Mouse (Mus musculus) urinary bladder, postnatal 0 days (tissue): ENCODE results near the gene Sfr1. TPM values are rescaled to one million over a fixed set of nuclear protein-coding genes. Genes with fewer than 3 reads are reported as not detected.

Experiments
- microRNA-seq: library from miRNA; unstranded; fragments of <30 nt; microRNA quantifications from one replicate; pipeline ENCODE4, GENCODE M21; 2016
- polyA plus RNA-seq: library from polyadenylated mRNA; unstranded; fragments of >200 nt; fragmentation: Nextera tagmentation; extraction: Ambion mirVana; gene quantifications from 2 replicates; pipeline ENCODE4 v1.2.1, GENCODE M21; 2015

The Sfr1 gene
- polyA plus RNA-seq = 208 and 242 TPM in 2 replicates

GRCm38 (mm10) chr19:47731071-47731881 is at the start of gene Sfr1:
Gene Sfr1 (plus strand): TSS chr19:47731682.

GRCm38 (mm10) chr19:47691994-47692393 is 39.5 kb upstream of the Sfr1 start, which contains the start of gene Col17a1:
Gene Col17a1 (minus strand): TSS chr19:47692094.

Small RNA genes within 50 kb of the gene (microRNA-seq; reads per million reads assigned to microRNA genes)
- not detected for gene Mir8090

Other genes with a start within 250 kb of the Sfr1 start
- 21.5 and 25.1 TPM in 2 replicates for gene Stn1, start 194.2 kb upstream of the Sfr1 start, polyA plus RNA-seq
- gene Slk, start 152.0 kb upstream of the Sfr1 start, polyA plus RNA-seq = 8.2 and 10.4 TPM in 2 replicates
- 6.3 and 7.1 TPM in 2 replicates for gene Col17a1, start 39.6 kb upstream of the Sfr1 start, polyA plus RNA-seq
- 193 and 236 TPM in 2 replicates for gene Gsto1, start 123.3 kb downstream of the Sfr1 start, polyA plus RNA-seq
- 0.73 and 1.3 TPM in 2 replicates for gene Gsto2, start 133.9 kb downstream of the Sfr1 start, polyA plus RNA-seq
- gene Cfap43, start 187.6 kb downstream of the Sfr1 start, polyA plus RNA-seq = 0.24 and 0.39 TPM in 2 replicates
- gene Itprip, start 187.6 kb downstream of the Sfr1 start, polyA plus RNA-seq = 6.0 and 6.5 TPM in 2 replicates
- not detected in 2 replicates for gene Cfap58, start 206.0 kb downstream of the Sfr1 start, polyA plus RNA-seq